Mouse (Mus musculus) cortical plate, adult 2 months (tissue): ENCODE data around the gene Abhd4.

ENCODE experiments used
- CTCF ChIP-seq: fragments of 200-500 bp; IDR thresholded peaks from 2 replicates; pipeline ENCODE4 v1.5.1; 2011; ENCODE audit warnings: mild to moderate bottlenecking, control low read depth, low read length; ENCODE audit not compliant: insufficient read depth; ENCODE audit errors: extremely low read depth
- POLR2A ChIP-seq: fragments of 200-500 bp; IDR thresholded peaks from 2 replicates; pipeline ENCODE4 v1.6.1; 2011; ENCODE audit warnings: mild to moderate bottlenecking, low read length, control low read depth; ENCODE audit not compliant: insufficient read depth; ENCODE audit errors: extremely low read depth

- TF ChIP-seq POLR2A (no peak), CTCF (no peak)
Measured at GRCm38 (mm10) chr14:54213734-54214133, 40.3 kb upstream of the Abhd4 start.
